In genomic region chr13:93389242-93389625, GRCm38 (mm10) we compare ENCODE assay signal across 13 mouse cellular contexts.
DNase-seq lines count a peak whose midpoint lies in the region; ATAC-seq lines count a peak whose summit lies in the region.
"Had no signal": no experiment of that assay in that cellular context is flagged by ENCODE, and none has a peak within 500 bp of the region (broad histone marks: within the 10 kb centered on the region; RNA-seq: fewer than 3 reads in every experiment).

No protein-coding gene starts in this region.

- H3K27me3 ChIP-seq in heart, embryonic 16.5 days (ENCODE audit: control insufficient read depth, insufficient read depth, low read length), result no peaks in the 10 kb centered on the region
- H3K27me3 ChIP-seq in midbrain, embryonic 14.5 days (ENCODE audit: control insufficient read depth, insufficient read depth, low read length), result no peaks in the 10 kb centered on the region
- no peaks in the 10 kb centered on the region for H3K27me3 ChIP-seq in midbrain, embryonic 15.5 days (replicated peaks)
- H3K27me3 ChIP-seq in limb, embryonic 13.5 days, result no peaks in the 10 kb centered on the region

- DNase-seq in heart, postnatal 4 days, result no peak
- peak; percentile 8 for DNase-seq in midbrain, embryonic 14.5 days
- DNase-seq in right cerebral cortex, adult 18-20 months, result no peak
- no peak for DNase-seq in thymus, postnatal 14 days
- DNase-seq: adrenal gland, adult 2 months; gastrocnemius, adult 2 months had no signal

- H3K4me1 ChIP-seq in heart, embryonic 16.5 days (ENCODE audit: control insufficient read depth, insufficient read depth, low read length), result peaks cover 3% of the 10 kb centered on the region; the same call in 1 of the 2 replicates
- no peaks in the 10 kb centered on the region for H3K4me1 ChIP-seq in midbrain, embryonic 14.5 days (ENCODE audit: control insufficient read depth, insufficient read depth, low read length)
- no peaks in the 10 kb centered on the region for H3K4me1 ChIP-seq in midbrain, embryonic 15.5 days
- H3K4me1 ChIP-seq in limb, embryonic 13.5 days, result peaks cover 8% of the 10 kb centered on the region; the same call in 1 of the 2 replicates

- ATAC-seq in heart, embryonic 16.5 days (replicated peaks; ENCODE audit: extremely low read depth, insufficient read depth, low FRiP score), result peak; percentile 77; the same call in 1 of the 2 replicates
- ATAC-seq in midbrain, embryonic 14.5 days (ENCODE audit: low FRiP score, low TSS enrichment), result no peak
- no peak for ATAC-seq in midbrain, embryonic 15.5 days (replicated peaks)
- ATAC-seq in limb, embryonic 13.5 days (ENCODE audit: low FRiP score, low read depth), result peak; percentile 92
- ATAC-seq in megakaryocyte-erythroid progenitor cell, adult 5-6 weeks (replicated peaks; ENCODE audit: low FRiP score, low TSS enrichment, poor library complexity, severe bottlenecking), result no peak
- ATAC-seq: CD4-positive, CD25-positive, alpha-beta regulatory T cell, adult 4 months; inflammation-experienced regulatory T-cells, adult 6 months had no signal

- no peak overlapping the region for H3K4me2 ChIP-seq in heart, embryonic 16.5 days (ENCODE audit: low read depth, low read length)
- no peak overlapping the region for H3K4me2 ChIP-seq in midbrain, embryonic 14.5 days (ENCODE audit: low read length)
- no peak overlapping the region for H3K4me2 ChIP-seq in midbrain, embryonic 15.5 days
- H3K4me2 ChIP-seq in limb, embryonic 13.5 days (replicated peaks), result peak overlapping the region; percentile 16; the same call in 1 of the 2 replicates

- 24% methylated on average over 2 of the region's 2 CpGs for WGBS in heart, embryonic 16.5 days
- 39% methylated on average over 2 of the region's 2 CpGs for WGBS in midbrain, embryonic 14.5 days
- WGBS in midbrain, embryonic 15.5 days, result 38% methylated on average over 2 of the region's 2 CpGs
- 10% methylated on average over 2 of the region's 2 CpGs for WGBS in limb, embryonic 13.5 days

- H3K27ac ChIP-seq in heart, embryonic 16.5 days (ENCODE audit: low read length), result peak overlapping the region; percentile 68
- no peak overlapping the region for H3K27ac ChIP-seq in midbrain, embryonic 14.5 days (replicated peaks; ENCODE audit: low read depth, low read length)
- no peak overlapping the region for H3K27ac ChIP-seq in midbrain, embryonic 15.5 days
- H3K27ac ChIP-seq in limb, embryonic 13.5 days, result peak overlapping the region; percentile 75
- H3K27ac ChIP-seq: gastrocnemius, adult 2 months; macrophage had no signal

- peaks cover 7% of the 10 kb centered on the region; the same call in 1 of the 2 replicates for H3K36me3 ChIP-seq in heart, embryonic 16.5 days (ENCODE audit: control insufficient read depth, insufficient read depth)
- H3K36me3 ChIP-seq in midbrain, embryonic 14.5 days (ENCODE audit: control insufficient read depth, insufficient read depth, low read length), result peaks cover 10% of the 10 kb centered on the region; the same call in 1 of the 2 replicates
- H3K36me3 ChIP-seq in midbrain, embryonic 15.5 days (replicated peaks), result no peaks in the 10 kb centered on the region
- peaks cover 9% of the 10 kb centered on the region for H3K36me3 ChIP-seq in limb, embryonic 13.5 days

- no peak overlapping the region for H3K4me3 ChIP-seq in heart, embryonic 16.5 days (ENCODE audit: low read length)
- H3K4me3 ChIP-seq in midbrain, embryonic 14.5 days (replicated peaks; ENCODE audit: low read depth, low read length), result no peak overlapping the region
- H3K4me3 ChIP-seq in midbrain, embryonic 15.5 days, result no peak overlapping the region
- H3K4me3 ChIP-seq in limb, embryonic 13.5 days, result no peak overlapping the region
- H3K4me3 ChIP-seq: gastrocnemius, adult 2 months had no signal

- H3K9ac ChIP-seq in heart, embryonic 16.5 days (ENCODE audit: low read length), result no peak overlapping the region
- no peak overlapping the region for H3K9ac ChIP-seq in midbrain, embryonic 14.5 days (replicated peaks; ENCODE audit: low read length)
- no peak overlapping the region for H3K9ac ChIP-seq in midbrain, embryonic 15.5 days
- H3K9ac ChIP-seq in limb, embryonic 13.5 days, result no peak overlapping the region

- H3K9me3 ChIP-seq in heart, embryonic 16.5 days (replicated peaks; ENCODE audit: control insufficient read depth, low read length), result no peaks in the 10 kb centered on the region
- H3K9me3 ChIP-seq in midbrain, embryonic 14.5 days (ENCODE audit: control insufficient read depth, low read length), result no peaks in the 10 kb centered on the region
- no peaks in the 10 kb centered on the region for H3K9me3 ChIP-seq in midbrain, embryonic 15.5 days
- no peaks in the 10 kb centered on the region for H3K9me3 ChIP-seq in limb, embryonic 13.5 days

Comparison
In these comparisons a context has a peak if more than half of its experiments do, and no peak if none do; other contexts are left out.
1. ATAC-seq: peak in heart, embryonic 16.5 days (single experiment) and limb, embryonic 13.5 days (single experiment); none in midbrain, embryonic 14.5 days (single experiment), midbrain, embryonic 15.5 days (single experiment) and megakaryocyte-erythroid progenitor cell, adult 5-6 weeks (single experiment).
2. H3K27ac ChIP-seq: peak in heart, embryonic 16.5 days (single experiment) and limb, embryonic 13.5 days (single experiment); none in midbrain, embryonic 14.5 days (single experiment) and midbrain, embryonic 15.5 days (single experiment).